Mouse (Mus musculus) bone marrow, adult 2 months (tissue): ENCODE measurements around the gene Amdhd1.

ENCODE experiments used
- CTCF ChIP-seq: fragments of 200-500 bp; IDR thresholded peaks from 2 replicates; pipeline ENCODE4 v1.5.1; 2011; ENCODE audit warnings: low read length, control low read depth; ENCODE audit not compliant: control insufficient read depth, insufficient read depth
- POLR2A ChIP-seq: fragments of 200-500 bp; IDR thresholded peaks from 2 replicates; pipeline ENCODE4 v1.6.1; 2011; ENCODE audit warnings: low read depth, mild to moderate bottlenecking, control low read depth, low read length, borderline replicate concordance; ENCODE audit not compliant: control insufficient read depth

DNA sequence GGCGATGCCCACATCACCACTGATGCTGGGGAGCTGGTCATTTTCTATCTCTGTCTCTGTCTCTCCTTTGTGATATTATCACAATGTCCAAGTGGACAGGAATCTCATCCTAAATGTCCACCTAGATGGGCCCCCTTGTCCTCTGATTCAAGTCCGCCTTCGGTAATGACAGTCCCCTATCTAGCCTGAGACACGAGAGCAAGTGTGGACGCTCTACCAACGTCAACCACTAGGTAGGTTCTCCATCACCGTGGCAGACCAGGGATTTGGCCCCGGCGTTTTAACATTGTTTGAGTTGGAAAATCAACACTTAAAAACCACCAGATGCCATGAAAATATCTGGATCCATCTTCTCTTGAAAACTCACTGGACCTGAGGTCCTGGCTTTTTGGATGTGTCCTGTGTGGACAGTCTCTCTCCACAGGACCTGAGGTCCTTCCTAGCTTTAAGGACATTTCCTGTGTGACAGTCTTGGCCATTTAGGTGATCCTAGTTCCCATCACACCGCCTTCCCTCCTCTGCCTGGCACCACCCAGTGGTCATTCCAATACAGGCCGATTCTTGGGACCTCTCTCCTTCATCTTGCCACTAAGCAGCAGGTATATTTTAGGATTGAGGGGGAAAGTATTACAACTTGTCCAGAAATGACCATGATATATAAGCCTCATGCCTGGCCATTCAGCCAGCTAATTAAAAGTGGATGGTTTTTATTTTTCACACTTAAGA is 28.2 kb upstream of the Amdhd1 start:
- TF ChIP-seq CTCF (no peak; the same call in 1 of the 2 replicates), POLR2A (no peak)
